Mouse (Mus musculus): ENCODE measurements at regions not wholly inside any gene's neighbourhood (a gene's known extent, or its start where the extent isn't known, plus 50 kb on each side); places are given as distances from the start of the nearest gene placed in this dataset.

DNA sequence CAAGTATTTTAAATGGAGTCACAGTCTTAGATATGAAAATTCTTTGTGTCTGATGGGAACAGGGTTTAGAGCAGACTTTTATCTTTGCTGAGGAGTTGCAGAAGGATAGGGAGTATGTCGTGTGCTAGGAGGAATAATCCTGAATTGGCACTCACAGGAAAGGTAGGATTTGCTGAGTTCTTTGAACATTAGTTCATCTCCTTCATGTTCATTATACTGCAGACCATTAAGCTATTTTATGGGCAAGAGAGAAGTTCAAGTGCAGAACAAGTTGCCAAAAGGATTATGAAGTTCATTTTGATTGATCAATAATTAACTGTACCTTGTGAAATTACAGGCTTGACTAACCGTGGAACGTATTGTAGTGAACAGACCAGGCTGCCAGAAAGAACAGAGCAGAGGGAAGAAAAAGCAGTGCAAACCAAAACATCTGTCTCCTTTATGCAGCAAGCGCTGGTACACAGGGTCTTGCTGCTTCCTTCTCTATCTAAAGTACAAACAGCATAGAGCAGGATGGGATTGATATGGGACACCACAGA lies 839.7 kb upstream of the Zeb2 start:
- Histone ChIP-seq H3K4me1 (ENCODE audit: control insufficient read depth, insufficient read depth, low read length) (no peaks in the 10 kb centered on the region; the same call in 1 of the 2 replicates), H3K4me3 (ENCODE audit: insufficient read depth, low read depth, low read length) (no peak overlapping the region), H3K36me3 (ENCODE audit: control insufficient read depth, insufficient read depth, low read length) (no peaks in the 10 kb centered on the region), H3K27ac (ENCODE audit: insufficient read depth, low read depth, low read length) (no peak overlapping the region), H3K27me3 (replicated peaks; ENCODE audit: control insufficient read depth, insufficient read depth, low read length) (no peaks in the 10 kb centered on the region)
- peak; percentile 73 for DNase-seq
- 36% methylated on average over 4 of the region's 4 CpGs for WGBS
- no peak for TF ChIP-seq CTCF (conservative IDR thresholded peaks at IDR 0.05; ENCODE audit: insufficient read depth, insufficient read length, low read depth, low read length)
- TF ChIP-seq POLR2A (IDR thresholded peaks at IDR 0.05; ENCODE audit: low read depth, low read length): no peak

DNA sequence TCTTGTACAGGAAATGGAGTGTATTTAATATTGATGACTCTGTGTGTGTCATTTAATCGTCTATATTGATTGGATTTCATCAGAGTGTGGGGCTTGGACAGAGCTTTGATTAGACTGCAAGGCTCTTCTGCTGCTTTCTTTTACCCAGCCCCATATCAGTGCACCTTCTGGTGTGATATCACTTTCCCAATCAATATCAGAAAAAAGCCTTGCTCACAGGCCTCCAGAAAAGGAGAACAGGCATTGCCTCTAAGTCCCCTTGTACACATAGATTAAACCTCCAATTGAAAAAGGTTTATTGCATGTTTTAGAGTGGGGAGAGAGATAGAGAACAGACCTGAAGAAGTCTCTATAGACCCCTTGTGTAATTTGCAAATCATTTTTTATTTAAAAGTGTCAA lies 831.6 kb upstream of the Zeb2 start:
- H3K4me3 ChIP-seq (ENCODE audit: insufficient read depth, low read depth, low read length): no peak overlapping the region

DNA sequence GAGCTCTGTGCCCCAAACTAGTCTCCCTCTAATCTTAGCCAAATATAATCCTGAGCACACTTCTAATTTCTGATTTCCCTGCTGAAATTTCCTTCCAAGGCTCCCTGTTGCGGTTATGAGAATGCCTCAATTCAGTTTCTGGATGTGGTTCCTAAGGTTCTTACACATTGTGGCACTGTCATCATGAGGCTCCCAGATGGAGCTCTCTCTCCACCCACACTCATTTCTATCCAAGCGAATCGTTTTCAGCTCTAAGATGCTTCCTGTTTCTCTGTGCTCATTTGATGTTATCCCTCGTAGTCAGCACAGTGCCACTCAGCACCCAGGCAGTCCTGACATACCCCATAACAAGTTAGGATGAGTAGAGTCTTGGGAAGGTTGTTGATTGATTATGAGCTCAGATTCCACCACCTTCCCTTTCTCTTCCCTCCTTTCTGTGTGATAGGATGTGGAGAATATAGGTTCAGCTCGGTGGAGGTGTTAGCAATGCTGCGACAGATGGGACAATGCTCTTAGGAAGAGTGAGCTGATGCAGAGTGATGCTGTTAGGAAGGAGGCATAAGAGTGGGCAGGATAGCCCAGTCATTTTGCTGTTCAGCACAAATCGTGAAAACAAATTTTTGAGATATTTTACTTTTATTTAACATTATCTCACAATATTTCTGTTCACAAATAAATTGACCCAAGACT lies 808.7 kb upstream of the Zeb2 start:
- no peak for DNase-seq

More for the DNA sequence above, 831.6 kb upstream of the Zeb2 start:
- Histone ChIP-seq H3K36me3 (ENCODE audit: control insufficient read depth, insufficient read depth, low read length) (no peaks in the 10 kb centered on the region), H3K27me3 (replicated peaks; ENCODE audit: control insufficient read depth, insufficient read depth, low read length) (no peaks in the 10 kb centered on the region), H3K27ac (ENCODE audit: insufficient read depth, low read depth, low read length) (no peak overlapping the region), H3K4me1 (ENCODE audit: control insufficient read depth, insufficient read depth, low read length) (no peaks in the 10 kb centered on the region)
- 84% methylated on average over 1 of the region's 1 CpGs for WGBS
- TF ChIP-seq POLR2A (IDR thresholded peaks at IDR 0.05; ENCODE audit: low read depth, low read length): no peak
- no peak for TF ChIP-seq CTCF (conservative IDR thresholded peaks at IDR 0.05; ENCODE audit: insufficient read depth, insufficient read length, low read depth, low read length)
- no peak for DNase-seq

DNA sequence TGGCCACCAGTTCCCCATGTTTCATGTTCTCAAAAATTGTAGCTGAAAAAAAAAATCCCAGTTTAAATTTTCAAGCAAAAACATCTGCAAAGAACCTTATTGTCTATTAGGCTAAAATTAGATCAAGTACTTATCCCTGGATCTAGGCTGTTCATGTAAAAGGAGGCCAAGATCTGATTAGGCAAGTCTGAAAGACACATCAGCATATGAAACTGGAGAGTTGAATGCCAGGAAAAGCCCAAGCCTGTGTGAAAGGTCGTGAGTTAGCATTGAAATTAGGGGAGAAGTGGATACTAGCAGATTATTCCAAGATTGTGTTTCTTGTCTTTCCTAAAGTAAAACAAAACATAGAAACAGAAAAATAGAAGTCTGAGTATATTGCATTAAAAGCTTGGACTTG lies 791.7 kb upstream of the Zeb2 start:
- H3K27ac ChIP-seq (ENCODE audit: insufficient read depth, low read depth, low read length): no peak overlapping the region
- peak; percentile 2 for DNase-seq

More for the DNA sequence above, 808.7 kb upstream of the Zeb2 start:
- Histone ChIP-seq H3K27me3 (replicated peaks; ENCODE audit: control insufficient read depth, insufficient read depth, low read length) (no peaks in the 10 kb centered on the region), H3K27ac (ENCODE audit: insufficient read depth, low read depth, low read length) (no peak overlapping the region), H3K36me3 (ENCODE audit: control insufficient read depth, insufficient read depth, low read length) (no peaks in the 10 kb centered on the region), H3K4me1 (ENCODE audit: control insufficient read depth, insufficient read depth, low read length) (no peaks in the 10 kb centered on the region), H3K4me3 (ENCODE audit: insufficient read depth, low read depth, low read length) (no peak overlapping the region)
- no peak for TF ChIP-seq CTCF (conservative IDR thresholded peaks at IDR 0.05; ENCODE audit: insufficient read depth, insufficient read length, low read depth, low read length)
- no peak for TF ChIP-seq POLR2A (IDR thresholded peaks at IDR 0.05; ENCODE audit: low read depth, low read length)
- 72% methylated on average over 7 of the region's 7 CpGs for WGBS

DNA sequence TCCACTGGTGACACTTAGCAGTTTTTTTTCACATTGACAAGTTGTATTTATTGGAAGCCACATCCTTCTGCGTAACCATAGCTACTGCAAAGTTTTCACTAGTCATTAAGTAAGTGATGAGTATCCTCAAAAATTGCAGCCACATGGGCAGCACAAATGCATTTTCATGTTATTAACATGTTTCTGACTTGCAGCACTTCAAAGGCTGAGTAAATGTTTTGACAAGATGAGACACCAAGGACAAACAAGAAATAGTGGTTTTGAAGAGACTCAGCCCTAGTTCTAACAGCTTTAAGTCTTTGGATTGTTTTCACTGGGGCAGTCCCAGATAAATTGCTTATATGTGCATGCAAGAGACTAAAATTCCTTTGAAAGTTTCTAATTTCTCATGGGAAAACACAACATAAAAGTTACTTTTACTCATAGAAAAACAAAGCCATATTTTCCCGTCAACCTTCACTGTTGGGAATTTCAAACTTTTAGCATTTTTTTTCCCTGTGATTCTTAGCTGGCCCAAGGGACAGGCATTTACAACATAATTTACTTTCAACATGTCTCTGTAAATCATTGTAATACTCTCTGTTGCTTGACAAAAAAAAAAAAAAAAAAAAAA lies 787.5 kb upstream of the Zeb2 start:
- Histone ChIP-seq H3K4me3 (ENCODE audit: insufficient read depth, low read depth, low read length) (no peak overlapping the region), H3K4me1 (ENCODE audit: control insufficient read depth, insufficient read depth, low read length) (no peaks in the 10 kb centered on the region), H3K27me3 (replicated peaks; ENCODE audit: control insufficient read depth, insufficient read depth, low read length) (no peaks in the 10 kb centered on the region), H3K27ac (ENCODE audit: insufficient read depth, low read depth, low read length) (no peak overlapping the region), H3K36me3 (ENCODE audit: control insufficient read depth, insufficient read depth, low read length) (no peaks in the 10 kb centered on the region)
- no peak for TF ChIP-seq POLR2A (IDR thresholded peaks at IDR 0.05; ENCODE audit: low read depth, low read length)
- DNase-seq: peak; percentile 1
- 52% methylated on average over 2 of the region's 2 CpGs for whole genome bisulfite sequencing

More for the DNA sequence above, 791.7 kb upstream of the Zeb2 start:
- H3K27me3 ChIP-seq (replicated peaks; ENCODE audit: control insufficient read depth, insufficient read depth, low read length): no peaks in the 10 kb centered on the region
- TF ChIP-seq CTCF (conservative IDR thresholded peaks at IDR 0.05; ENCODE audit: insufficient read depth, insufficient read length, low read depth, low read length): no peak
- no peak for TF ChIP-seq POLR2A (IDR thresholded peaks at IDR 0.05; ENCODE audit: low read depth, low read length)
- no peaks in the 10 kb centered on the region for H3K36me3 ChIP-seq (ENCODE audit: control insufficient read depth, insufficient read depth, low read length)
- H3K4me1 ChIP-seq (ENCODE audit: control insufficient read depth, insufficient read depth, low read length): no peaks in the 10 kb centered on the region
- 46% methylated on average over 1 of the region's 1 CpGs for WGBS
- no peak overlapping the region for H3K4me3 ChIP-seq (ENCODE audit: insufficient read depth, low read depth, low read length)

DNA sequence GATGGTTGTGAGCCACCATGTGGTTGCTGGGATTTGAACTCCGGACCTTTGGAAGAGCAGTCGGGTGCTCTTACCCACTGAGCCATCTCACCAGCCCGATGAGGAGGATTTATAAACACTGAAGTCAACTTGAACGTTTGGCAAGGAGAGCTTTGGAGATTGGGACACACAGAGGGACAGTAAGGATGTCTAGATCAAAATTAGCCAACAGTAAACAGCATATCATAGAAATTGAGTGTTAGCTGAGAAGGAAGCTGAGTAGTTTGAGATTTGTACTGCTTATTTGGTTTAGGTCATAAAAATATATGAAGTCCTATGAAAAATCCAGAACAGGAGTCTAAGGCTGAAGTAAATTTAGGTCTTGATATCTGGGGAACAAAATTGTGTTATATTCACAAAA lies 786.9 kb upstream of the Zeb2 start:
- no peak for TF ChIP-seq CTCF (conservative IDR thresholded peaks at IDR 0.05; ENCODE audit: insufficient read depth, insufficient read length, low read depth, low read length)
- no peak for TF ChIP-seq POLR2A (IDR thresholded peaks at IDR 0.05; ENCODE audit: low read depth, low read length)
- H3K27me3 ChIP-seq (replicated peaks; ENCODE audit: control insufficient read depth, insufficient read depth, low read length): no peaks in the 10 kb centered on the region
- DNase-seq: no peak
- 76% methylated on average over 4 of the region's 4 CpGs for whole genome bisulfite sequencing
- no peak overlapping the region for H3K27ac ChIP-seq (ENCODE audit: insufficient read depth, low read depth, low read length)
- no peak overlapping the region for H3K4me3 ChIP-seq (ENCODE audit: insufficient read depth, low read depth, low read length)
- no peaks in the 10 kb centered on the region for H3K4me1 ChIP-seq (ENCODE audit: control insufficient read depth, insufficient read depth, low read length)
- no peaks in the 10 kb centered on the region for H3K36me3 ChIP-seq (ENCODE audit: control insufficient read depth, insufficient read depth, low read length)

DNA sequence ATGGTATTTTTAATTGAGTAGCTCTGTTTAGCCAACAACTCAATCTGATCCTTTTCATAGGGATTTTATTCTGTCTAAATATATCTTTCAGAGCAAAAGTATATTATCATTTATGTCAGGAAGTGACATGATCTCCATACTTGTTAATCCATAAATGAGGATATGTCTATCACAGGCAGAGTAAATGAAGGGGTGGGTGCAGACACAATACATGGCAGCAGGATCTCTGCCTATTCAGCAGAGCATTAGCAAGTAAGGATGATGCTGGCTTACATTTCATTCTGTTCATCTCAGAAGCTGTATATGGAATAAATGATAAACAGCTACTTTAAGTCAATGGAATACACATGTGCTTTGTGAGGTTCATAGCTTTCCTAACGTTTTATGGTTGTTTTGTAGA lies 786.2 kb upstream of the Zeb2 start:
- no peak for DNase-seq
- TF ChIP-seq POLR2A (IDR thresholded peaks at IDR 0.05; ENCODE audit: low read depth, low read length) (no peak), CTCF (conservative IDR thresholded peaks at IDR 0.05; ENCODE audit: insufficient read depth, insufficient read length, low read depth, low read length) (no peak)
- no peak overlapping the region for H3K4me3 ChIP-seq (ENCODE audit: insufficient read depth, low read depth, low read length)
- no peak overlapping the region for H3K27ac ChIP-seq (ENCODE audit: insufficient read depth, low read depth, low read length)
- WGBS: 87% methylated on average over 1 of the region's 1 CpGs
- no peaks in the 10 kb centered on the region for H3K27me3 ChIP-seq (replicated peaks; ENCODE audit: control insufficient read depth, insufficient read depth, low read length)
- no peaks in the 10 kb centered on the region for H3K4me1 ChIP-seq (ENCODE audit: control insufficient read depth, insufficient read depth, low read length)
- no peaks in the 10 kb centered on the region for H3K36me3 ChIP-seq (ENCODE audit: control insufficient read depth, insufficient read depth, low read length)

Data from kidney, adult 2 months (tissue).